Comparison of ENCODE assay signal across 15 mouse cellular contexts in the genomic region with DNA sequence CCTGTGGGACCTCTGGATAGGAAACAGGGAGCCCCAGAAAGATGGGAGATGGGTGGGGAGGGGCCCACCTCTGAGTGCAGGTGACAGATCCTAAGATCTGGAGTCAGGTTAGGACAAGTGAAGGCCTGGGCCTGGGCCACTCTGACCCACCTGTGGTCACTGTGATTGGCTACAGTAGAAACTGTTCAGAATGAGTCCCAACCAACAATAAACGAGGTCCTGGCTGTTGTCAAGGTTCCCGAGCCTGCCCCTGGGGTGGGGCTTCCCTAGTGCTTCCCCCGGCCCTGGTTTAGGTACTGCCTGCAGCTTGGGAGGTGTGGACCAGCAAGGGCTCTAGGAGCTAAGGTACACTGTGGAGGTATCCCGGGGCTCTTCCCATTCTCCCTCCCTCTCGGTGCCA. TPM values are rescaled to one million over a fixed set of nuclear protein-coding genes. Genes with fewer than 3 reads are reported as not detected.
DNase-seq lines count a peak whose midpoint lies in the region; ATAC-seq and TF ChIP-seq lines count a peak whose summit lies in the region.
"Had no signal": no experiment of that assay in that cellular context is flagged by ENCODE, and none has a peak within 500 bp of the region (broad histone marks: within the 10 kb centered on the region; RNA-seq: fewer than 3 reads in every experiment).

No protein-coding gene starts in this region.

- peaks cover 15% of the 10 kb centered on the region for H3K36me3 ChIP-seq in heart, embryonic 15.5 days
- peaks cover 64% of the 10 kb centered on the region for H3K36me3 ChIP-seq in limb, embryonic 10.5 days

- H3K9me3 ChIP-seq in heart, embryonic 15.5 days (replicated peaks) = no peaks in the 10 kb centered on the region
- no peaks in the 10 kb centered on the region for H3K9me3 ChIP-seq in limb, embryonic 10.5 days (replicated peaks)
- H3K9me3 ChIP-seq: embryonic facial prominence, embryonic 13.5 days; intestine, embryonic 15.5 days had no signal

- no peaks in the 10 kb centered on the region for H3K27me3 ChIP-seq in cerebellum, adult 2 months (ENCODE audit: control insufficient read depth, insufficient read depth, low read length)
- no peaks in the 10 kb centered on the region for H3K27me3 ChIP-seq in heart, embryonic 15.5 days
- no peaks in the 10 kb centered on the region for H3K27me3 ChIP-seq in limb, embryonic 10.5 days (ENCODE audit: low read depth, poor library complexity, severe bottlenecking)
- H3K27me3 ChIP-seq: embryonic facial prominence, embryonic 13.5 days; intestine, embryonic 15.5 days; limb, embryonic 13.5 days; midbrain, embryonic 12.5 days had no signal

- no peak for ATAC-seq in cerebellum, adult (ENCODE audit: insufficient number of reproducible peaks, low FRiP score, low TSS enrichment)
- ATAC-seq in heart, embryonic 15.5 days (replicated peaks; ENCODE audit: insufficient number of reproducible peaks, insufficient read depth, low FRiP score, low read depth) = no peak
- ATAC-seq: forebrain, postnatal 0 days; intestine, embryonic 15.5 days had no signal

- H3K9ac ChIP-seq in heart, embryonic 15.5 days = no peak overlapping the region
- H3K9ac ChIP-seq: embryonic facial prominence, embryonic 13.5 days; forebrain, postnatal 0 days; intestine, embryonic 15.5 days; midbrain, embryonic 12.5 days had no signal

- DNase-seq in cerebellum, adult 2 months = no peak
- no peak for DNase-seq in heart, adult 8-10 months (ENCODE audit: low spot score)
- no peak for DNase-seq in left cerebral cortex, adult 2 months (ENCODE audit: extremely low spot score in 1 of 2, low spot score in 2 of 2)
- DNase-seq in left cerebral cortex, adult 9 months (ENCODE audit: low spot score in 2 of 2) = no peak
- no peak for DNase-seq in limb, embryonic 10.5 days (ENCODE audit: low spot score)
- DNase-seq in adrenal gland, postnatal 14 days = no peak
- DNase-seq: adrenal gland, adult 8-10 months; forebrain, postnatal 0 days; lung, adult 18-20 months had no signal

- no peak overlapping the region for H3K4me3 ChIP-seq in cerebellum, adult 2 months (replicated peaks; ENCODE audit: insufficient read depth, low read depth, low read length)
- no peak overlapping the region for H3K4me3 ChIP-seq in heart, embryonic 15.5 days
- no peak overlapping the region for H3K4me3 ChIP-seq in left cerebral cortex, adult 2 months
- no peak overlapping the region for H3K4me3 ChIP-seq in limb, embryonic 10.5 days
- H3K4me3 ChIP-seq: embryonic facial prominence, embryonic 13.5 days; intestine, embryonic 15.5 days; limb, embryonic 13.5 days; midbrain, embryonic 12.5 days had no signal

- H3K4me1 ChIP-seq in cerebellum, adult 2 months (ENCODE audit: control insufficient read depth, insufficient read depth, low read length) = peaks cover 48% of the 10 kb centered on the region
- peaks cover 53% of the 10 kb centered on the region for H3K4me1 ChIP-seq in heart, embryonic 15.5 days (replicated peaks)
- peaks cover 31% of the 10 kb centered on the region for H3K4me1 ChIP-seq in limb, embryonic 10.5 days

- H3K4me2 ChIP-seq in heart, embryonic 15.5 days = no peak overlapping the region
- H3K4me2 ChIP-seq: embryonic facial prominence, embryonic 13.5 days; intestine, embryonic 15.5 days; limb, embryonic 13.5 days; midbrain, embryonic 12.5 days had no signal

- intact Hi-C loops in left cerebral cortex, adult 2 months (cut with DNase I) = no loop called here

- 52% methylated on average over 5 of the region's 5 CpGs for WGBS in cerebellum, adult 2 months
- 72% methylated on average over 5 of the region's 5 CpGs for whole genome bisulfite sequencing in heart, embryonic 15.5 days
- WGBS in limb, embryonic 10.5 days = 60% methylated on average over 5 of the region's 5 CpGs

- TF ChIP-seq POLR2A in cerebellum, adult 2 months (IDR thresholded peaks at IDR 0.05; ENCODE audit: borderline replicate concordance, insufficient read depth, low read length) = no peak

- TF ChIP-seq CTCF in cerebellum, adult 2 months (IDR thresholded peaks at IDR 0.05; ENCODE audit: borderline replicate concordance, insufficient read depth, low read depth, low read length) = no peak
- no peak for TF ChIP-seq CTCF in left cerebral cortex, adult 2 months (IDR thresholded peaks at IDR 0.05)

- H3K27ac ChIP-seq in cerebellum, adult 2 months (ENCODE audit: insufficient read depth, low read length) = peak overlapping the region; percentile 44; the same call in 1 of the 2 replicates
- H3K27ac ChIP-seq in heart, embryonic 15.5 days = peak overlapping the region; percentile 15
- H3K27ac ChIP-seq in left cerebral cortex, adult 2 months = peak overlapping the region; percentile 76
- peak overlapping the region; percentile 62; the same call in 1 of the 2 replicates for H3K27ac ChIP-seq in limb, embryonic 10.5 days
- H3K27ac ChIP-seq: limb, embryonic 13.5 days; midbrain, embryonic 12.5 days had no signal

RNA-seq across cellular contexts. Expression of gene Mnt, which starts 13.0 kb away (rescaled TPM):
- polyA plus RNA-seq in cerebellum, adult 2 months (2012; rRNA removed) = 17.9 and 18.0 TPM in 2 replicates
- polyA plus RNA-seq in heart, embryonic 15.5 days (2015; fragmentation: Nextera tagmentation; extraction: Ambion mirVana) = 3.0 and 3.7 TPM in 2 replicates
- total RNA-seq in heart, adult 8-10 months (2022) = 10 to 100 TPM in 3 of 4 experiments, 1 to 10 TPM in 1; 7.4 to 13.4 (median 10.2) TPM
- 10 to 100 TPM; 32.4 to 37.3 TPM for total RNA-seq in left cerebral cortex, adult 2 months (2021)
- polyA plus RNA-seq in limb, embryonic 10.5 days (2016; fragmentation: Nextera tagmentation; extraction: Ambion mirVana) = 4.8 and 5.7 TPM in 2 replicates
- 22.8 and 29.9 TPM in 2 replicates for total RNA-seq in adrenal gland, postnatal 14 days (2021)

RNA-seq across cellular contexts. Expression of gene Sgsm2, which starts 53.1 kb away (rescaled TPM):
- 29.0 and 30.7 TPM in 2 replicates for polyA plus RNA-seq in cerebellum, adult 2 months (2012; rRNA removed)
- polyA plus RNA-seq in heart, embryonic 15.5 days (2015; fragmentation: Nextera tagmentation; extraction: Ambion mirVana) = 3.5 and 5.5 TPM in 2 replicates
- 1 to 10 TPM; 5.3 to 6.4 (median 5.8) TPM for total RNA-seq in heart, adult 8-10 months (2022)
- total RNA-seq in left cerebral cortex, adult 2 months (2021) = 10 to 100 TPM; 83.1 to 94.5 TPM
- 3.0 and 4.1 TPM in 2 replicates for polyA plus RNA-seq in limb, embryonic 10.5 days (2016; fragmentation: Nextera tagmentation; extraction: Ambion mirVana)
- total RNA-seq in adrenal gland, postnatal 14 days (2021) = 21.3 and 22.4 TPM in 2 replicates

RNA-seq across cellular contexts. Expression of gene Tsr1, which starts 54.1 kb away (rescaled TPM):
- 16.1 and 17.4 TPM in 2 replicates for polyA plus RNA-seq in cerebellum, adult 2 months (2012; rRNA removed)
- polyA plus RNA-seq in heart, embryonic 15.5 days (2015; fragmentation: Nextera tagmentation; extraction: Ambion mirVana) = 19.2 and 25.9 TPM in 2 replicates
- 10 to 100 TPM; 17.5 to 19.3 (median 17.8) TPM for total RNA-seq in heart, adult 8-10 months (2022)
- total RNA-seq in left cerebral cortex, adult 2 months (2021) = 10 to 100 TPM; 28.2 to 34.0 TPM
- polyA plus RNA-seq in limb, embryonic 10.5 days (2016; fragmentation: Nextera tagmentation; extraction: Ambion mirVana) = 55.3 and 61.4 TPM in 2 replicates
- 42.1 and 44.6 TPM in 2 replicates for total RNA-seq in adrenal gland, postnatal 14 days (2021)

Comparison
In these comparisons a context has a peak if more than half of its experiments do, and no peak if none do; other contexts are left out.
1. H3K27ac ChIP-seq: peak in every context shown above with its lines; median percentile 76 in left cerebral cortex, adult 2 months; 62 in limb, embryonic 10.5 days; 44 in cerebellum, adult 2 months; 15 in heart, embryonic 15.5 days.